Mouse (Mus musculus) urinary bladder, postnatal 25 days (tissue): Measurements from ENCODE around the gene Cpa1.

Experiments
- DNase-seq: peaks from one replicate; pipeline ENCODE4 v3.0.0; 2022; ENCODE audit warnings: low spot score

Gene Cpa1

DNA sequence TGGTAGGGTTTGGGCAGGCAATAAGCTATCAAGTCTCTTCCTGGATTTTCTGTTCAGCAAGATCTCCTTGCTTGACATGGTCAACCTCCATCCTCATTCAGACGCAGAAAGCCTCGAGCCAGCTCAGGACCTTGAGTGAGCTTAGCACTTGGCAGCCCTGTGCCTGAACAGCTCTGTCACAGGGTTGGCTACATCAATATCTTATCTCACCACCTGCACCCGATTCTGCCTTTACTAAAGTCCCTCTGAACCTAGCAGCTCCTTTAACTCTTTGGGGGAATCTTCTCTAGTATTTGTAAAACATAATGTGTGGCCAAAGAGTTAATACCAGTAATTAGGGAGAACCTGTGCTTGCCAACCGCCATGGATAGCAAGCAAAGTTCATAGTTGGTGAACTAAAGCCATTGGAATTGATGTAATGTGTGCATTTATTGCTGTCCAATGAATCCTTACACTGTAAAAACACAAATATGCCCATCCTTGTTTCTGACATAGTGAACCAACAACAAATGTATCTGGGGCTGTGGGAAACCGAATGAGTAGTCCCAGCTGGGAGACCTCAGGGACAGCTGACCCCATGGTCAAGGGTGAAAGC lies at the start of gene Cpa1:
Gene Cpa1, plus strand, starts transcription at position 545 of the 595 bp plus-strand sequence.
- DNase-seq, result no peak

DNA sequence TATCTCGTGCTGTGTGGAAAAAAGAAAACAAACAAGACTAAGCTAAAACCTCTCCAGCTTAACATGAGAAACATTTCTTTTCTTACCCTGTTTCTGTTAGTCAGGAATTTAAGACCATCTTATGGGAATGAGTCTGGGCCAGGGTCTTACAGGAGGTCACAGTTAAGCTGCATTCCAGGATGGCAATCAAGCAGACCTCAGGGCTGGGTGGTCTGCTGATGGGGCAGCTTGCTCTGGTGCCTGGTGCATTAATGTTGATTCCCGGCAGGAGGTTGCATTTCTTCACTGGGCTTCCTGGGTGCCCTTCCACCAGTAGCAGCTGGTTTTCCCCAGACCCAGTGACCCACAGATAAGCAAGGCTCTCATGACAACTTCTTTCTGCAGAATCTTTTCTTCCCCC lies 49.2 kb upstream of the Cpa1 start:
- DNase-seq, result no peak

DNA sequence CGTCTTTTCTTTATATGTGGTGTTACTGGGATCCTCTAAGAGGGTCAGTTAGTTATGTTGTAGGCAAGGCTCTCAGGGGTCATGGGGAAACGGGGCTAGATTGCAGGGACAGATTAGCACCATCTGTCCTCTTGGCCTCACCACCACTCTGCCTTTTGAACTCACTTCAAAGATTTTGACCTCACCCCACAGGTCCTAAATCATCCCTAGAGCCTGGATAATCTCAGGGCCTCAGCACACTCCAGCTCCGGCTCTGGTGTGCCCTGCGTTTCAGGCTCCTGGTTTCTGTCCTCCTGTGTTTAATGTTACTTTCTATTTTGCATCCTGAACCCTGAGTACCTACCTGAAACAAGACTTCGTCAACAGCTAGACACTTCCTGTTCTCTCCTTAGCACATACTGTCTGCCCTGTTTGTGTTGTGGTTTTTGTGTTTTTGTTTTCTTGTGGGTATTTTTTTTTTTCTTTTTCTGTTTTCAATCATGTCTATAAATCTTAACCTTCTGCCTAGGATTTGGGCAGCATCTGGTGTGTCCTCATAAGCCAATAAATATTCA lies 47.1 kb upstream of the Cpa1 start:
- DNase-seq, result no peak

DNA sequence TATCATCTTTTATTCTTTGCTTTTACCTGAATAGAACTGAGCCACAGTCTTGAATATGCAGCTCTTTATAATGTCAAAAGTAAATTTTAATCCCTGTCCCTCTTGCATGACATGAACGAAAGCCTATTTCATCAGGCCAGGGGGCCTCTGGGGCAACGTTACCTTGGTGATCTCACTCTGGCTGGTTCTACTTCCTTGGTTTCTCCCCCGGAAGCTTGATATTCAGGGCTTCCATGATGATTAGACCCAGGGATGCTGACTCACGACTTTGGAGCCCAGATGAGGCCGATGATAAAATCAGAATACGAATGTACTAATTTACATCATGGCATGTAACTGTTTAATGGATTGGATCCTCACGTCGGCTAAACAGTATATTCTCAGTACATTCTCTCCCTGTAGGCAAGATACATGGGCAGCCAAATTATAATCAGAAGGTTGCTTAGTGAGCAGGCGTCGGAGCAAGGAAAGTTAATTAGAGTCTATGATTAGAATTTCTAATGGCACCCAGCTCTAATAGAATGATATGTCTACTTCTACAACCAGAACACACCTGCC lies 46.5 kb upstream of the Cpa1 start:
- DNase-seq, result no peak

DNA sequence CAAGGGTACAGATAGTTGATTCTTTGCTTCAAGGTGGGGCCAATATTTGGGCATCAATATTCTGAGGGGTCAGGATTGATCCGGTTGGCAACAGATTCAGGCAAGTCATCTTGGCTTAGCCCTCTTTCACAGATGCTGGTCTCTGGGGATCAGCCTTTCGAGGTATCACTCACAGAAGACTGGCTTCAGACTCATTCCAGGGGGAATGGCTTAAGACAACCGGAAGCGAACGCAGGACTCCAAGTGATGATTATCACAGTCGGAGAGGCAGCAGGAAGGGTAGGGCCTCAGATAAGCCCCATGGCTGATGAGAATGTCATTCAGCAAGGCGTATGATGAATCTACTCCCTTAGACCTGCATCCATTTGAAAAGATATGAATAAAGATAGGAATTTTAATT lies 44.7 kb upstream of the Cpa1 start:
- no peak for DNase-seq

DNA sequence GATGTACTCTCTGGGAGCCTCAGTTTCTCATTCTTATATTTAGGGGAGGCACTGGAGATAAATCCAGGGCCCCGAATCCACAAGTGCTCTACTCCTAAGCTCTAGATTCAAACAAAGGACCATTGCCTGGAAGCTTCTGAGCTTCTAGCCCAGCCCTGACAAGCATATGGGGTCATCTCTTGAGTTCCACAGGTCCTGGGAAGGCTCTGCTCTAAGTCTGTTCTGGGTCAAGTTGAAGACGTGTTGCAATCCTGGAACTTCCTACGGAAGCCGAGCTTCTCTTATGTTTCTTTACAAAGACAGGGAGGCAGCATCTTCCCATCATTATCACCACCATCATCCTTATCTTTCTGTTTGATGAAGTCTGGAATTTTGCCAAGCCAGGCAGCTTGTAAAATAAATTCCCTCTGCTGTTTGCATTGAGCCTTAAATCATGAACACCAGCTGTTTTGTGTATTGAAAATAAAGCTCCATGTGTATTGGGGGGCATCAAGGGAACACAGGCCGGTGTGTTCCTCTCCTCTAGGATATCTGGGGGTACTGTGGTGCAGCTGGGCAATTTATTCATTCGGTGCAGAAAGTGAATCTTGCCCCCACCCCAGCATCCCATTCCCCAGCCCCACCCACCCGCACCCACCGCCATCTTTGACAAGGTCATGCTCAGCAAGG lies 42.7 kb upstream of the Cpa1 start:
- DNase-seq, result no peak

DNA sequence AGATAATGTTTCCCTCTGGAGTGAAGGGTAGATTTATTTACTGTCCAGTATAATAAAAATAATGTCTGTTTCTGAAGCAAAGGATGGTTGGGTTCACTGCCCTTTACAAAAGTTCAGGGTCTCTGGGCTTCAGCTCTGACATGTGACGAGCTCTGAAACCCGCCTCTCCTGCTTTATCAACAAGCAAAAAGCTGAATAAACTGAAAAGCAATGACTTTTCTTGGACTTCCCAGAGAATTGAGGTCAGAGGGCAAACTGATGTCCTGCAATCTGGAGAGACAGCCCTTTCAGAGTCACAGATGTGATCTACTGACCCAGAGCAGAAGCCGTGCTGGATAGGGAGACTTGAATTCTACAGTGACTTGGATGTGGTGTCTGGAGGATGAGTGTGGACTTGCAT lies 39.0 kb upstream of the Cpa1 start:
- DNase-seq, result no peak

DNA sequence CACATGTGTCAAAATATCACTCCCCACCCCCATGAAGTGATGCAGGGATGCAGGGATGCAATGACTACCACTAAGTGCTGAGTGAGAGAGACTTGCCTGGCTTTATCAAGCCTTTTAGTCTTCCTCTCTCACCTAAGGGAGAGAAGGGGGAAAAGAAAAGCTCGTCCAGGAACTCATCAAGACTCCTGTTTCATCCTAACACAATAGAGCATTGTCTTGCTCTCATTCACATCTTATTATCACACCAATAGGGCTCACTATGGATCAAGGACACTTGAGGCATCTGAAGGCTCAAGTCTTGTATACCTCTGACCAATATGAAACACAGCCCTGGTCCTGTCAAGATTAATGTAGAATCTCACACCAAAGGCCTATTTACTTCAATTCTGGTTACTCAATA lies 38.0 kb upstream of the Cpa1 start:
- DNase-seq, result no peak

DNA sequence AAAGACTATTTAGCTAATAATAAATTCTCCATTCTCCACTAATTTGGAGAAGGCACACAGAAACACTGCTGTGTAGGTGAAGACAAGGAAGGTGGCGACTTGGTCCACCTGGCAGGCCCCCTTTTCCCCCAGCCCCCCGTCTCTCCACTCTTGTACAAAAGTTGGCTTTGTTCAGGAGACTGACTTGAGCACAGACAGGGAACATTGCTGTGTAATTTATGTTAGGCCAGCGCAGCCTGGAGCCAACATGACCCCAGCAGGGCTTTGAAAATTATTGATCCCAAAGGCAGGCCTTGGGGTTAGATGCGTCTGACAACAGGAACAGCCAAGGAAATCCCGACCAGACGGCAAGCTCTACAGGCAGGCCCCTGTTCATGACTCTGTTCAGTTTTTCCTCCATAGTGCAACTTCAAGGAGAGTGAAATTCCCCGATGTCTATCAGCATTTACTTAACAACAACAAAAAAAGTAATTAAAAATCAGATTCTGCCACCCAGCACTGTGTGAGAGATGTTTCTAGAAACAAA lies 34.6 kb upstream of the Cpa1 start:
- DNase-seq, result no peak

DNA sequence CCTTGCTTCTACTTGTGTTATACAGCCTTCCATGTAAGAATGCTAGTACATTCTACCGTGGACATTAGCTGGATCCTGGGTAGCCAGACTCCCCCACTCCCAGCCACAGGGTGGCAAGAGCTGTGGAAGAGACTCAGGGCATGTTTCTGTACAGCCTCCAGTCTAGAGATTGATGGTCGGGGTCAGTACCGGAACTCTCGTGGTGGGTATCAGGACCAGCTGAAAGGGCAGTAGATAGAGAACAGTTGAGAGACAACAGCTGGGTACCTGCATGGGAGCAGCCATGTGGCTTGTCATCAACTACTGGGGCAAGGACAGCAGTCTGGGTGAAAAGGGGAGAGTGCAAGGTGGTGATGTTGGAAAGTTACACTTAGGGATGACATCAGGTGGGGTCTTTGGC lies 33.9 kb upstream of the Cpa1 start:
- no peak for DNase-seq

DNA sequence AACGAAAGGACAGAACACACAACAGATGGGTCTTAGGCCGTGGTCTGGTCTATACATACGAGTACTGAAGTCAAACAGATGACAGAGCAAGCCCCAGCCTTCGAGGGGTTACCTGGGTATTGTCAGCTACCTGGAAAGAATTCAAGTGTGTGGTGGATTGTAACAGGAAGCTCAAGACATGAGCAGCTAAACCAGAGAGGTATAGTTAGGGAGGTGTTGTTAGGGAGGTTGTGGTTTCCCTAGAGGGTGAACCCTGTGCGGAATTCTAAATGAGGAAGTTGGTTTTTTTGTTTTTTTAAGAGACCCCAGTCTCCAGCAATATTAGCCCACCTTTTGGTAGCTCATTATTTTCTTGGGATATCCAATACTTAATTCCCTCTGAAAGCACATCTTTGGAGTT lies 33.3 kb upstream of the Cpa1 start:
- no peak for DNase-seq

DNA sequence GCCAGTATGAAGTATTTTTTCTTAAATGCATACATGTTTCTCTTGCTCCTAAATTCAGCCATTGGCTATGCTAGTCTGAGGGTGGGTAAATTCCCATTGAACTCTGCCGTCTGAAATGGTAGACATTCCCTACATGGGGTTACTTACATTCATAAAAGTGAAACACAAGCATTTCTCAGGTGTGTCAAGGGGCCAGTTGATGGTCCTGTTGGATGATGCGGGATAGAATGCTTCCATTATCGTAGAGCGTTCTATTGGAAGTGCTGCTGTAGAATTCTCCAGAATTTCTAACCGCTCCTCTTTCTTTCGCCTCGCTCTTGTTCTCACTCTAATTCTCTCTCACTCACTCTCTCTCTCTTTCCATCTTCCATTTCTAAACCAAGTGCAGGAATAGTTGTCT lies 28.3 kb upstream of the Cpa1 start, which contains the start of gene Cpa5:
Gene Cpa5, plus strand, starts transcription at position 301 of the 400 bp plus-strand sequence.
- DNase-seq, result no peak

DNA sequence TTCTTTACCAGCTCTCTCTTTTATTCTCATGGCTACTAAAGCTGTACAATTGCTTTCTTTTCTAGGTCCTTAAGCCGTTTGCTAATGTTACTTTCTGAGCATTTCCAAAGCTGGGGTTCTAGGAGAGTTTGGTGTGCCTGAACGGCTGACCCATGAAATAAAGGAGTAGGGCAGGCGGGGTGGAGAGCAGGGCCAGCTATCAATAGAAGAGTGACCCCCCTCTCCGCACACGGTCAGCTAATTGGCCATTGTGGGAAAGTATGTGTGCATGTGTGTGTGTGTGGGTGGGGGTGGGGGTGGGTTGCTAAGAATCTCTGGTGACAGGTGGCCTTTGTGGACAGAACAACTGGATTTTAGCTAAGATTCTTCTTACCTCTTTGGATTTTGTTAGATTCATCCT lies 27.8 kb upstream of the Cpa1 start:
- DNase-seq, result no peak

DNA sequence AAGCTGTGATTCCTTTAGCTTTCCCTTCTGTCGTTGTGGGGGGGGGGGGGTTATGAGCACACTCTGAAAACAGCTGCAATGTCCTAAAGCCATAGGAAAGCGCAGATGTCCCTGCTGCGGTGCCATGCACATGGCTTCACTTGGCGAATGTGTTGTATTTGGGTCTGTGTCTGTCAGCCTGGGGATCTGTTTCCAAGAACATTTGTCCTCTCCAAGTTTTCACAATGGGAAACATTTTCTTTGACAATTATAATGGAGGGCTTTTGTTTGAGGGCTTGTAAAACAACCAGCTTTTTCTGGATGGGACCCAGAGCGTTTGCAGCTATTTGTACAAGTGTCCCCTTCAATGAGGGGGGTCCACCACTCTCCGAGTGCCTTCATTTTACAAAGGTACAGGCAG lies 24.8 kb upstream of the Cpa1 start:
- no peak for DNase-seq

DNA sequence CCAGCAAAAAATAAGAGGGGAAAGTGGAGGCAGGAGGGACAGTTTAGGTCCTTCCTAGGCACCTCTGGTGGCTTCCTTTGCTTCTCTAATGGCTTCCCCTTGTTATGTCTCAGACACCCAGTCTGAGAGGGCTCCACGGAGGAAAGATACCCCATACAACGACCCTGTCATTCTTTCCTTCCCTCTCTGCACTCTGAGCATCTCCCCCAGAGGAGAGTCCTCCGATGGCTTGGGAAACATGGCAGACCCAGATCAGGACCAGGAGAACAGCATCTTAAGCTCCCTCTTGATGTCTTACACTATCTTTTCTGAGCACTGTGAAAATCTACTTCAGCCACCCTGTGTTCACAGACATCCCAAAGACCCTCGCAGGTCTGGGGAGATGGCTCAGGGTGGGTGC lies 23.3 kb upstream of the Cpa1 start:
- no peak for DNase-seq

DNA sequence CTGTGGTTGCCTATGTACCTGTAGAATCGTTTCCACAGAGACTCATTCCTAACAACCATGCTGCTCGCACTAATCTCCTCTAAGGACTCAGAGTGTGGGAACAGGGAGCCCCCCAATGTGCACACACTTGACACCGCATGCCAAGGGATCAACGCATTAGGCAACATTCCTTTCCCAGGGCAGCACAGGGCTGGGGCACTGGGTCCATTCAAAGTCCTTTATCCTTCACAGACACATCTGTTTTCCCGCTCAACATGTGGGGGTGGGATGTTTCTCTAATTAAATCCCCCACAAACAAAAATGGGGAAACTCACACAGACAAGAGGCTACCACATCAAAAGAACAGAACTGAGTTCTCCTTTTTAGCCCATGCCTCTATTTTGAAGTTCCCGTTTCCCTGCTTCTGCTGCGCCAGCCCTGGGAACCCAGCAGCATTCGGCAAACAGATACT lies 22.5 kb upstream of the Cpa1 start:
- no peak for DNase-seq

DNA sequence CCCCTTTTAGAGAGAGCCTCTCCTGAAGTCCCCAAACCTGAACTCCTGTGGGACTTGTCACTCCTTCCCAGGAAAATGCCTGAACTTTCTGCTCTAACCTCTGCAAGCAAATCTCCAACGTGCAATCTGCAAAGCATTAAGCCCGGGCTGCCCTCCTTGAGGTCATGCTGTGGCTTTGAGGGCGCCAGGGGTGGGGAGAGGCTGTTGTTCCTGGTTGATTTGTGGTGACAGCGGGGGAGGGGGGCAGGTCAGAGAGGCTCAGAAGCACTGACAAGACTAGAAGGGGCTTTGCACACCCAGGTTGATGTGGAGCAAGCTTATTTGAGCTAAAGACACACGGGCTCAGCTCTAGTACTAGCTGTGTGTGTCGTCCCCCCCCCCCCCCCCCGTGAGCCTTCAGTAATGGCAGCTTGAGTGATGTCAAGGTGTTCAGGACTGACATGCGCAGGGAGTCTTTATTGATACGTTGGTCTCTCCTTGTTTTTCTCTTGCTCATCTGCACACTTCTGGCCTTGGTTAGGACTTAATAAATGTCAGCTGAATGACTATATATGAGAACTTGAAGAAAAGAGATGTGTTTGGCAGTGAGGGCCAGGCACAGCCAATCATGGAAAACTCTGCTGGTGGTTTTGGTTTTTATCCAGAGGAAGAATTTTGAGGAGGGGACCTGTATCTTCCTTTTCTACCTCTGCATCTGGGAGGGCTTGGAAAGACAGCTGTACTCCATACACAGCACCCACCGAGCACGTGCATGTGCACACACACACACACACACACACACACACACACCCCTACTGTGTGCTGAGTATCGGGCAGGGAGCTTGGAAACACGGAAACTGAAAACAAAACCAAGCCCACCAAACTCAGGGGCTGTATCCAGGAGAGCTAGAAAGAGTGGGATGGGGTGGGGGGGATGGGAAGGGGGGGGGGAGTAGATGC lies 21.7 kb upstream of the Cpa1 start:
- DNase-seq, result no peak

DNA sequence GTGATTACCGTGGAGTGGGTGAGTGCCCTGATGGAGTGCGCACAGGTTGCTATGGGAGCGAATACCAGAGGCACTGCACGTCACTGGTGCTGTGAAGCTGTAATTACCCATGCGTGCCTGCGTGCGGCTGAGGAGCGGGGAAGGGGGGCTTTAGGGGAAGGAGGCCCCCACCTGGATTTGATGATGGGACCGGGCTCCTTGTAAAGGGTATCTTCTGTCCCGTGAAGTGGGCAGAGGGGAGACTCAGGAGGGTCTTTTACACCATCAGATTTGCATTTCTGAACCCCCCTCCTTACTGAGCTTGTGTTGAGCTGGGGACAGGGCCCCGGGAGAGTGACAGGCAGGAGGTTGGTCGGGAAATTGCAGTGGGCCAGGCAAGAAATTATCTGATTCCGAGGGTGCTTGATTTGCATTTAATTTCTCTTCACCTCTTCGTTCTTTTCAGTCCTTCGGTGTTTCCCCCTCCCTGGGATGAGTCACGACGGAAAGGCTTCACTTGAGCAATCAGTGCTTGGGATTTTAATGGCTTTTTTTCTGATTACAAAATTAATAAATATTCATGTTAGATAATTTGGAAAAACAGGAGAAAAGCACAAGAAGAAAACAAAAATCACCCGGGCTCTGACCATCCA lies 20.9 kb upstream of the Cpa1 start:
- no peak for DNase-seq

DNA sequence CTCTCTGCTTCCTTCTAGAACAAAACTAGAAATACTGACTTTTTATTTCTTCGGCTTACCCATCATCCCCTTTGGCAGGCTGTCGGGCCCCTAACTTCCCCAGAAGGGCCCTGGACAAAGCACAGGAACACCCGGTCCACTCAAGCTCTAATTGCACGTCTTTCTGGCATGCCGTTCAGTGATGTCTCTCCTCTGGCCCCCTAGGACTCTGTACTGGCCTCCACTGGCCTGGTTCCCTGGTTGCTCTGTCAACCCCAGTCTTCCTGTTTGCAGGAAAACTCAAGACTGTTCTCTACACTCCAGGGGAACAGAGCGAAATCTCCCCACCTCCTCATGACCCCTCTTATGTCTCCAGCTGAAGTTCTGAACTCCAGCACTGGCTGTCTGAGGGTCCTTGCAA lies 20.3 kb upstream of the Cpa1 start:
- no peak for DNase-seq

DNA sequence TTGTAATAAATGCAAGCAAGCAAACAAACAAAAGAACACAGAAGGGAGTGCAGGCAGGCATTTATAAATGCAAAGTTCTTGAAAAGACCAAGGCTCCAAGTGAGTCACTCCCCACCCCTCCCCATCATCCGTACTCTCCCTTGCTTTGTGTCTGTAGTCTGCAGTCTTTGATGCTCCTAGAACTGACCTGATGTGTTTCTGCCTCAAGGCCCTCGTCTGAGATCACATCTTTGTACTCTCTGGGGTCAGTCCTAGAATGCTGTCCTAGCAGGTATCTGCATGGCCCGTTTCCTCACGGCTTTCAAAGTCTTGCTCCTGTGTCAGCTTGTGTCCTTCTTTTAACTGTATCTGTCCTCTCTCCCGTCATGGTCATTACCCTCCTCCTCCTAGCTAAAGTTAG lies 19.4 kb upstream of the Cpa1 start:
- DNase-seq, result no peak

DNA sequence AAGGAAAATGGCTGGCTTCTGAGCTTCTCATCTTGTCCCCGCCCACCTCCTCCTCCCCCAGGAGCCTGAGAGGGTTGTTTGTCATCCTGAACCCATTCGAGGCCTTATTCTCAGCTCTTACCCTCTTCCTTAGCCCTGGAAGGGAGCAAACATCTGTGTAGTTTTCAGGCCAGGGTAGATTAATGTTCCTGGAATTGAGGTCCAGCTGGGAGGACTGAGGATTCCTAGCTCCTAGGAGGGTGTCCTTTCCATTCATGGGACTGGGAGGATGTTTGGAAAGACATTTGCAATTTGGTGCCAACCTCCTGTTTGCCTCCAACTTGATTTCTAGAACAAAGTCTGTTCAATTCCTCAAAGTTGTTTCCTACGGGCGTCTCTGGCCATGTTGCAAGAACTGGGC lies 18.4 kb upstream of the Cpa1 start:
- DNase-seq, result no peak

DNA sequence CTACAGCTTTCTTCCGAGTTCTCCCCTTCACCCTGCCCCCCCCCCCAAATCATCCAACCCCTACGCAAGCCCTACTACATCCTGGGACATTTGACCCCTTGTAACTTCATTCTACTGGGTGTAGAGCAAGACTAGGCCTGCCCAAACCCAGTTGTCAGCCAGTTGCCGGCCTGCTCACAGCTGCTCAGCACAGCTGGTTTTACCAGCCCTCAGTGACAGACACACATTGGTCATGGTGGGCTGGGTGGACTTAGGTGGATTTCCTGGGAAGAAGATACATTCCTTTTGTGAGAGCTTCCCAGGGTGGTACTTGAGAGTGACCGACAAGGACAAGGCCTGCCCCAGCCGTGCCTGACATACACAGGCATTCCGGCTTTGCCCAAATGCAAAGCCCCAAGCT lies 18.0 kb upstream of the Cpa1 start:
- DNase-seq, result no peak
